Mouse (Mus musculus): ENCODE results near the gene Usp40. TPM values are rescaled to one million over a fixed set of nuclear protein-coding genes. Genes with fewer than 3 reads are reported as not detected.
A peak's percentile ranks its signal among the peaks of the same experiment; 100 is the strongest.

Gene Usp40
- polyA plus RNA-seq, 1 experiment from 2014 or later: 17.9 TPM

DNA sequence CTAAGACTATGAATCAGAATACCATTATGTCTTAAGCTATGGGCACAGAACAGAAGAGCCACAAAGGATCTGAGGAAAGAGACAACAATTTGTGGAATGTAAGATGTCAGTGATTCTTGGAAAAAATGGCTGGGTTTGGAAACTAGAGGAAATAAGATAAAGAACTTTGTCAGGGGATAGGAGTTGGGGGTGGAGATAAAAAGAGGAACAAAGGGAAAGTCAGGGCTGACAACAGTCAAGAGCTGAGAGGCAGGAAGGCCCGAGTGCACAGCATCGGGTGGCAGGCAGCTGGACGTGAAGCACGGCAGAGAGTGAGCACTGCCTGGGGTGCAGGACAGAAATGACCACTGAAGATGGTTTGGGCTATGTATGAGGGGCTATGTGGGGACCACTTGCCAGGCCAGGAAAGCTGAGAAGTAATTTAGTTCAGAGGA lies 48.3 kb downstream of the Usp40 start:
- DNase-seq (ENCODE audit: low spot score): no peak

DNA sequence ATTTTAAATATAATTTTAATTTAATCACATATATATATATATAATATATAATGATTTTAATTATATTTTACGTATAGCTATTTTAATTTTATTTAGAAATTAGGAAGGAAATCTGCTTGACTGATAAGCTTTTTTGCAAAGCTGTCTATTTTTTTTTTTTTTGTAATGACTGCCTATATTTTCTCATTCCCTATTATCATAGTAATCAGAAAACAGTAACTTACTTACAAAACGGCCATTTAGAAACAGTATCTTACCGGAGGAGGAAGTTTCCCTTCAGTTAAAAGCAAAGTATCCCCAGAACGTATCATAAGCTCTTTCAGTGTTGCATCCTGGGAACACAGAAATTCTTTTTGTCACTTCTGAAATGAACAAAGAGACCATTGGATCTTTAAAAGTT lies 48.8 kb downstream of the Usp40 start:
- Histone ChIP-seq H3K4me3 (ENCODE audit: low read depth, low read length) (no peak overlapping the region), H3K9ac (ENCODE audit: low read depth, low read length) (no peak overlapping the region), H3K4me1 (replicated peaks; ENCODE audit: control insufficient read depth, insufficient read depth, low read length) (peaks cover 17% of the 10 kb centered on the region), H3K4me2 (peak overlapping the region; percentile 37; the same call in 1 of the 2 replicates), H3K9me3 (ENCODE audit: control insufficient read depth, low read length) (no peaks in the 10 kb centered on the region), H3K27ac (ENCODE audit: low read depth, low read length) (0 out of 2 replicates have a peak overlapping the region, but pooled peaks have one; percentile 96), H3K36me3 (ENCODE audit: control insufficient read depth, insufficient read depth, low read length) (peaks cover 13% of the 10 kb centered on the region), H3K27me3 (replicated peaks; ENCODE audit: control insufficient read depth, insufficient read depth, low read length) (no peaks in the 10 kb centered on the region)
- WGBS: 36% methylated on average over 4 of the region's 4 CpGs
- ATAC-seq (replicated peaks; ENCODE audit: low FRiP score) (no peak), DNase-seq (ENCODE audit: low spot score) (no peak)

More for the DNA sequence above, 48.3 kb downstream of the Usp40 start:
- Histone ChIP-seq H3K36me3 (ENCODE audit: control insufficient read depth, insufficient read depth, low read length) (peaks cover 13% of the 10 kb centered on the region), H3K9me3 (ENCODE audit: control insufficient read depth, low read length) (no peaks in the 10 kb centered on the region), H3K4me1 (replicated peaks; ENCODE audit: control insufficient read depth, insufficient read depth, low read length) (peaks cover 17% of the 10 kb centered on the region), H3K27me3 (replicated peaks; ENCODE audit: control insufficient read depth, insufficient read depth, low read length) (no peaks in the 10 kb centered on the region), H3K9ac (ENCODE audit: low read depth, low read length) (peak overlapping the region; percentile 41; the same call in 1 of the 2 replicates), H3K27ac (ENCODE audit: low read depth, low read length) (peak overlapping the region; percentile 96), H3K4me2 (peak overlapping the region; percentile 37), H3K4me3 (ENCODE audit: low read depth, low read length) (no peak overlapping the region)
- WGBS: 24% methylated on average over 4 of the region's 4 CpGs
- no peak; the same call in 1 of the 2 replicates for ATAC-seq (replicated peaks; ENCODE audit: low FRiP score)

- H3K27me3 ChIP-seq (replicated peaks; ENCODE audit: control insufficient read depth, insufficient read depth, low read length): no peaks in the 10 kb centered on the region
- H3K9ac ChIP-seq (ENCODE audit: low read depth, low read length): no peak overlapping the region
- DNase-seq (ENCODE audit: low spot score): no peak
- H3K27ac ChIP-seq (ENCODE audit: low read depth, low read length): no peak overlapping the region
- H3K36me3 ChIP-seq (ENCODE audit: control insufficient read depth, insufficient read depth, low read length): peaks cover 12% of the 10 kb centered on the region
- no peak overlapping the region for H3K4me2 ChIP-seq
- no peak for ATAC-seq (replicated peaks; ENCODE audit: low FRiP score)
- no peaks in the 10 kb centered on the region for H3K9me3 ChIP-seq (ENCODE audit: control insufficient read depth, low read length)
- H3K4me1 ChIP-seq (replicated peaks; ENCODE audit: control insufficient read depth, insufficient read depth, low read length): peaks cover 17% of the 10 kb centered on the region
- H3K4me3 ChIP-seq (ENCODE audit: low read depth, low read length): no peak overlapping the region
- 95% methylated on average over 1 of the region's 1 CpGs for WGBS
These were observed 49.4 kb downstream of the Usp40 start for GRCm38 (mm10) chr1:87958931-87959330.

DNA sequence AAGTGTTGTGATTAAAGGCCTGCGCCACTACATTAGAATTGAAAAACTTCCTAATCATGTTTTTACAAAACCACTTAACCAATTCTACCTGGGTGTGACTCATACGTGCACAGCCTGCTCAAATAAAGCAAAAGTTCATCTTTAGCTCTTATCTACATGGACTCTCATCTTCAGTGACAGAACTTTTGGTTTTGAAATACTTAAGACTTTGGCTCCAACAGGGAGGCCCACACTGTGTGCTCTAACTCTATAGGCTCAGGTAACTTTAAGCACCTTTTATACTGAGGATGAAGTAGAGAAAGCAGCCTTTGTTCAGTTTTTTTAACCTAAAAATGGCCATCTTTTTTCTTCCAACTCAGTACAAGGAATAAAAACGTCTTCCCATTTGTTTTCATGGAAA lies 55.3 kb downstream of the Usp40 start:
- Histone ChIP-seq H3K9ac (ENCODE audit: low read depth, low read length) (no peak overlapping the region), H3K4me1 (replicated peaks; ENCODE audit: control insufficient read depth, insufficient read depth, low read length) (no peaks in the 10 kb centered on the region), H3K4me3 (ENCODE audit: low read depth, low read length) (no peak overlapping the region), H3K27me3 (replicated peaks; ENCODE audit: control insufficient read depth, insufficient read depth, low read length) (no peaks in the 10 kb centered on the region), H3K36me3 (ENCODE audit: control insufficient read depth, insufficient read depth, low read length) (peaks cover 18% of the 10 kb centered on the region), H3K4me2 (no peak overlapping the region), H3K9me3 (ENCODE audit: control insufficient read depth, low read length) (no peaks in the 10 kb centered on the region), H3K27ac (ENCODE audit: low read depth, low read length) (no peak overlapping the region)
- ATAC-seq (replicated peaks; ENCODE audit: low FRiP score) (no peak), DNase-seq (ENCODE audit: low spot score) (no peak)
- WGBS: 69% methylated on average over 3 of the region's 3 CpGs

GRCm38 (mm10) chr1:87951641-87952040 lies 56.7 kb downstream of the Usp40 start:
- Histone ChIP-seq H3K4me3 (ENCODE audit: low read depth, low read length) (no peak overlapping the region), H3K36me3 (ENCODE audit: control insufficient read depth, insufficient read depth, low read length) (peaks cover 14% of the 10 kb centered on the region)

DNA sequence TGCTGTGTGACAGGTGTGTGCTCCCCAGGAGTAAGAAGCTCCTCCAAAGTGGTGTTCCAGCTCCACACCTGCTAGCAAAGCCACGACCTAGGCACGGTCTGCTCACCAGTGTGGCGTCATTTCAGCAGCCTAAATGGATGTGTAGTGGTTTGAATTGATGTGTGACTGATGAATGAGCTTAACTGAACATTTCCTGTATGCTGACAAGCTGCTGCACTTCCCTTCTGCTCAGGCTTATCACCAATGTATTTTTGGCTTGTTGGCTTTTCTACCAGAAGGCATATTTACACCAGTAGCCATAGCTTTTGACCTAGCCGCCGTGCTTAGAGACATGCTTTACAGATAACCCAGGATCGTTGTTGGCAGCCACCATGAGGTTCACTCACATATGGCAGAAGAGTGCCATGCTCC lies 60.7 kb downstream of the Usp40 start:
- WGBS: 48% methylated on average over 6 of the region's 6 CpGs
- H3K36me3 ChIP-seq (ENCODE audit: control insufficient read depth, insufficient read depth, low read length): peaks cover 26% of the 10 kb centered on the region
- no peak overlapping the region for H3K4me3 ChIP-seq (ENCODE audit: low read depth, low read length)
- DNase-seq (ENCODE audit: low spot score) (no peak), ATAC-seq (replicated peaks; ENCODE audit: low FRiP score) (0 out of 2 replicates have a peak, but pooled peaks have one; percentile 10)
- H3K27me3 ChIP-seq (replicated peaks; ENCODE audit: control insufficient read depth, insufficient read depth, low read length): no peaks in the 10 kb centered on the region
- no peak overlapping the region; the same call in 1 of the 2 replicates for H3K27ac ChIP-seq (ENCODE audit: low read depth, low read length)
- H3K9me3 ChIP-seq (ENCODE audit: control insufficient read depth, low read length): no peaks in the 10 kb centered on the region
- peaks cover 3% of the 10 kb centered on the region; the same call in 1 of the 2 replicates for H3K4me1 ChIP-seq (replicated peaks; ENCODE audit: control insufficient read depth, insufficient read depth, low read length)
- no peak overlapping the region for H3K4me2 ChIP-seq
- no peak overlapping the region for H3K9ac ChIP-seq (ENCODE audit: low read depth, low read length)

More at GRCm38 (mm10) chr1:87951641-87952040, 56.7 kb downstream of the Usp40 start:
- no peak overlapping the region for H3K4me2 ChIP-seq
- H3K9me3 ChIP-seq (ENCODE audit: control insufficient read depth, low read length): no peaks in the 10 kb centered on the region
- H3K9ac ChIP-seq (ENCODE audit: low read depth, low read length): no peak overlapping the region
- H3K27ac ChIP-seq (ENCODE audit: low read depth, low read length): no peak overlapping the region
- H3K4me1 ChIP-seq (replicated peaks; ENCODE audit: control insufficient read depth, insufficient read depth, low read length): peaks cover 3% of the 10 kb centered on the region; the same call in 1 of the 2 replicates
- no peaks in the 10 kb centered on the region for H3K27me3 ChIP-seq (replicated peaks; ENCODE audit: control insufficient read depth, insufficient read depth, low read length)
- DNase-seq (ENCODE audit: low spot score) (no peak), ATAC-seq (replicated peaks; ENCODE audit: low FRiP score) (no peak)
- WGBS: 92% methylated on average over 3 of the region's 3 CpGs

DNA sequence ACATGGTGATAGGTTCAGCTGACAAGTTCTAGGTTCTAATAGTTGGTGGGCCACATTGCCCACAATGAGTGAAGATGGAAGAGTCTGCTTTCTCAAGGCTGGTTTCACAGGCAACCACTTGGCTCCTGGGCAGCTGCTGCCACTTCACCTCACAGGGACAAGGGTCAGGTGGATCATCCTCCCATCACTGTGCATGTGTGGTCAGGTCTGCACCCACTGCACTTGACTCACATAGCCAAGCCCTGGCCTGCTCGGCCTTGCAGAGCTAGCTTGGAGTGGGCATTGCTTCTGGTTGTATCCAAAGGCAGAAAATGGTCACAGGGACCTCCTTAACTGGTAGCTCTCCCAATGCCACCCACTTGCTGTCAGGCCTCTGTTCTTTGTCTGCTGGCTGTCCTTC lies 66.6 kb downstream of the Usp40 start:
- DNase-seq (ENCODE audit: low spot score) (no peak), ATAC-seq (replicated peaks; ENCODE audit: low FRiP score) (no peak)
- Histone ChIP-seq H3K4me1 (replicated peaks; ENCODE audit: control insufficient read depth, insufficient read depth, low read length) (no peaks in the 10 kb centered on the region), H3K9ac (ENCODE audit: low read depth, low read length) (no peak overlapping the region), H3K9me3 (ENCODE audit: control insufficient read depth, low read length) (no peaks in the 10 kb centered on the region), H3K27me3 (replicated peaks; ENCODE audit: control insufficient read depth, insufficient read depth, low read length) (no peaks in the 10 kb centered on the region), H3K27ac (ENCODE audit: low read depth, low read length) (no peak overlapping the region), H3K36me3 (ENCODE audit: control insufficient read depth, insufficient read depth, low read length) (peaks cover 42% of the 10 kb centered on the region), H3K4me2 (no peak overlapping the region), H3K4me3 (ENCODE audit: low read depth, low read length) (no peak overlapping the region)
- WGBS: 100% methylated on average over 1 of the region's 1 CpGs

- Histone ChIP-seq H3K9me3 (ENCODE audit: control insufficient read depth, low read length) (no peaks in the 10 kb centered on the region), H3K9ac (ENCODE audit: low read depth, low read length) (no peak overlapping the region), H3K36me3 (ENCODE audit: control insufficient read depth, insufficient read depth, low read length) (peaks cover 16% of the 10 kb centered on the region), H3K27me3 (replicated peaks; ENCODE audit: control insufficient read depth, insufficient read depth, low read length) (no peaks in the 10 kb centered on the region), H3K27ac (ENCODE audit: low read depth, low read length) (no peak overlapping the region), H3K4me2 (no peak overlapping the region), H3K4me1 (replicated peaks; ENCODE audit: control insufficient read depth, insufficient read depth, low read length) (0 out of 2 replicates have a peak, but pooled peaks cover 3% of the 10 kb centered on the region), H3K4me3 (ENCODE audit: low read depth, low read length) (no peak overlapping the region)
- ATAC-seq (replicated peaks; ENCODE audit: low FRiP score): 0 out of 2 replicates have a peak, but pooled peaks have one; percentile 30
- DNase-seq (ENCODE audit: low spot score): no peak
- 33% methylated on average over 2 of the region's 2 CpGs for WGBS
These were observed 71.8 kb downstream of the Usp40 start for GRCm38 (mm10) chr1:87936516-87936915.

DNA sequence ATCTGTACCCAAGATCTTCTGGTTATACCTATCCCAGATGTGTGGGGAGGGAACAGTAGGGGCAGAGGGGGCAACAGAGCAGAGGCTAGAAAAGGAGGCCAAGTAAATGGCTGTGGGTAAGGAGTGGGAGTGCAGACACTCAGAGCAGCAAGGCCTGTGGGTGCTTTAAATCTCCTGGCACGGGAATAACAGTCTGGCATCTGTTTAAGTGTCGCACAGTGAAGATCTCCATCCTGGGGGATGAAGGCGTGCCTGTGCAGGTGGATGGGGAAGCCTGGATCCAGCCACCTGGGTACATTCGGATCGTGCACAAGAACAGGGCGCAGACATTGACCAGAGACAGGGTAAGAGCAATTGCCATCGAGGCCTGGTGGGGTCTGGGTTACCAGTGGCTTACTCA lies 72.3 kb downstream of the Usp40 start:
- no peak for DNase-seq (ENCODE audit: low spot score)
- H3K4me1 ChIP-seq (replicated peaks; ENCODE audit: control insufficient read depth, insufficient read depth, low read length): 0 out of 2 replicates have a peak, but pooled peaks cover 3% of the 10 kb centered on the region
- ATAC-seq (replicated peaks; ENCODE audit: low FRiP score): 0 out of 2 replicates have a peak, but pooled peaks have one; percentile 37
- no peaks in the 10 kb centered on the region for H3K27me3 ChIP-seq (replicated peaks; ENCODE audit: control insufficient read depth, insufficient read depth, low read length)
- H3K4me2 ChIP-seq: no peak overlapping the region
- no peak overlapping the region for H3K27ac ChIP-seq (ENCODE audit: low read depth, low read length)
- no peak overlapping the region for H3K4me3 ChIP-seq (ENCODE audit: low read depth, low read length)
- H3K36me3 ChIP-seq (ENCODE audit: control insufficient read depth, insufficient read depth, low read length): peaks cover 13% of the 10 kb centered on the region
- 92% methylated on average over 7 of the region's 7 CpGs for WGBS
- H3K9ac ChIP-seq (ENCODE audit: low read depth, low read length): no peak overlapping the region
- H3K9me3 ChIP-seq (ENCODE audit: control insufficient read depth, low read length): no peaks in the 10 kb centered on the region
